Mouse (Mus musculus) C2C12 (cell line): ENCODE results near the gene Cog1.

ENCODE experiments used
- CTCF ChIP-seq: IDR thresholded peaks from one replicate; pipeline ENCODE4 v1.5.1; 2011; ENCODE audit not compliant: control insufficient read depth, insufficient read depth, insufficient read length
- FOSL1 ChIP-seq: IDR thresholded peaks from one replicate; pipeline ENCODE4 v1.8.0; 2011; ENCODE audit warnings: mild to moderate bottlenecking, low read length; ENCODE audit not compliant: poor library complexity, insufficient read depth, severe bottlenecking

DNA sequence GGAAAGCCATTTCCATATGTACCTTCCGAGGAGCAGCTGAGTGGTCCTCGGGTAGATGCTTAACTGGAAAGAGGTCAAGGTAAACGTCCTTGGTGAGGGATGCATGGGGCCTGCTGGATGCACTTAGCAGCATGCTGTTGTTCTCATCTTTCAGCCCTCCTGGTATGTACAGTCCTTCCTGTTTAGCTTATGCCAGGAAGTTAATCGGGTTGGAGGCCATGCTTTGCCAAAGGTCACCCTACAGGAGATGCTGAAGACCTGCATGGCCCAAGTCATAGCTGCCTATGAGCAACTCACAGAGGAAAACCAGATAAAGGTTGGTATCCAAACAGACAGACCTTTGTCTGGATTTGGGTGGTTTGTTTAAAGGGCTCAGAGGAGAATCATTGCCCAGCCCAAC lies 8.3 kb downstream of the Cog1 start:
- TF ChIP-seq FOSL1 (no peak), CTCF (no peak)
